Mouse (Mus musculus) neural tube, embryonic 10.5 days (tissue): ENCODE results near the gene Cdiptos.
A peak's percentile ranks its signal among the peaks of the same experiment; 100 is the strongest.

Source experiments
- DNase-seq: peaks from one replicate; pipeline ENCODE4 v3.0.0-alpha.2; 2017; ENCODE audit warnings: low spot score; ENCODE audit errors: extremely low spot score

Gene Cdiptos

DNA sequence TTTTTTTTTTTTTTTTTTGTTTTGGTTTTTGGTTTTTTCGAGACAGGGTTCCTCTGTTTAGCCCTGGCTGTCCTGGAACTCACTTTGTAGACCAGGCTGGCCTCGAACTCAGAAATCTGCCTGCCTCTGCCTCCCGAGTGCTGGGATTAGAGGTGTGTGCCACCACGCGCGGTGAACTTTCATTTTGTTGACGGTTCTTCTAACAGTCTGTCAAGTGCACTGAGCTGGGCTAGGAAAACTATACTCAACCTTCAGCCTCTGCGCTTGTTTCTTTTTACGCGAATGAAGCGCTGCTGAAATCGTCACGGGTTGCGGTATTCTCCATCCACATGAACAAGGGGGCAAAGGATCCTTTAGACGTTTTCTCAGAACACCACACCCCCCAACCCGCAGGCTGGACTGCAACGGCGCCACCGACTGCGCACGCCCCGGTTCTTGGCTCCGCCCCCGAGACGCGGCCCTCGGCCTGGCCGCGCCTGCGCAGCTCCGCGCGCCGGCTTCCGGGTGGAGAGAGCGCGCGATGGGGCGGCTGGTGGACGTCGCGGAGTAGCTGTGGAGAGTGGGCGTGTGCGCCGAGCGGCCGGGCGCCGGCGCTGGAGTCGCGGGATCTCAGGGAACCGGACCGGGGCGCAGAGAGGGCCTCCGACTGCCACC, 47.4 kb downstream of the Cdiptos start, which contains the start of gene Kctd13:
TSS of gene Kctd13 (plus strand) at position 496 of the 654 bp plus-strand sequence.
- peak; percentile 90 for DNase-seq

DNA sequence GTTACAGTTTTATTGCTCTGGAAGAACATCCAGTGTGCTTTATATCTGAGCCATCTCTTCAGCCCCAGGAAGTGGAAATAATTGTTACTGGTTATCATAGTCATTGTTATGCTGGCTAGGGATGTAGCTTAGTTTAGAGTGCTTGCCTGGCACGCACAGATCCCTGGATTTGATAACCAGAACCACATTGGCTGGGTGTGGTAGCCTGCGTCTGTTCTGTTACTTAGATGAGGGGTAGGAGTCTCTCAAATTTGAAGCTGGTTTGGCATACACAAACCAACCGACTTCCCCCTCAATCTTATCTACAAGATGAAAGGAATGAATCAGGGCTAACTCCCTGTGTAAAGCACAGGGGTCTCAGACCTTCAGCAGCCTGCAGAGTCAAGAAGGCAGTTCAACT, 49.6 kb downstream of the Cdiptos start:
- no peak for DNase-seq

DNA sequence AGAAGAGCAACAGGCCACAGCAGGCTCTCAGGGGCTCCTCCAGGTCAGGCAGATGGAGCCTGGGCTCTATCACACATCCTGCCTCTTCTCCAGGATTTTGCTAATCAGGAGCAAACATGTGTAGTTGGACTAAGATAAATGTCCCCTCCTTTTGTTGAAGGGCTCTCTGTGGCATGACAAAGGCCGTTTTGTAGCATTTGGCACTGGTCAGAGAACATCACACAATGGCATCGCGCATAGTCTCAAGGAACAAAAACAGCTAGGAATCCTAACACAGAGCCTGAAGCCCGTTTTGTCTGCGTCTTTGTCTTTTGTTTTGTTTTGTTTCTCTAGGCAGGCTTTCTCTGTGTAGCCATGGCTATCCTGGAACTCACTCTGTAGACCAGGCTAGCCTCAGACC, 51.9 kb downstream of the Cdiptos start:
- DNase-seq: no peak

DNA sequence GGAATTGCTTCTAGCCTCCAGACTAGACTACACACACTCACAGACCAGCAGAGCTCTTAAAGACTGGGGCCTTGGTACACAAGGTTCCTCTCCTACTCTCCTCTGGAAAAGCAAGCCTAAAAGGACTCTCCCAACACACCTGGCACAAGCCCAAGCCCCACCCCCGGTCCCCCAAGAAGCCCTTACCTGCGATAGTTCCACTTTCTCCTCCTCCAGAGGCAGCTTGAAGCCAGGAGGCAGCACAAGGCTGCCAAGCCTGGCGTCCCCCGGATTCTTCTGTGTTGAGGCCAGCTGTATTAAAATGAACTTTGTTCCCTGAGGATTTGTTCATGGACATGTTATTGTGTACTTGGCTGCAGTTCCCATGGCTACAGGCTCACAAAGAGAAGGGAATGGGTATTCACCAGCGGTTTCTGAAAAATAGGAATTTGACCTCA, 53.3 kb downstream of the Cdiptos start, which contains the start of gene Tmem219:
TSS of gene Tmem219 (minus strand) at position 294 of the 437 bp plus-strand sequence.
- no peak for DNase-seq
